ENCODE assay signal across 28 mouse cellular contexts in the genomic region with DNA sequence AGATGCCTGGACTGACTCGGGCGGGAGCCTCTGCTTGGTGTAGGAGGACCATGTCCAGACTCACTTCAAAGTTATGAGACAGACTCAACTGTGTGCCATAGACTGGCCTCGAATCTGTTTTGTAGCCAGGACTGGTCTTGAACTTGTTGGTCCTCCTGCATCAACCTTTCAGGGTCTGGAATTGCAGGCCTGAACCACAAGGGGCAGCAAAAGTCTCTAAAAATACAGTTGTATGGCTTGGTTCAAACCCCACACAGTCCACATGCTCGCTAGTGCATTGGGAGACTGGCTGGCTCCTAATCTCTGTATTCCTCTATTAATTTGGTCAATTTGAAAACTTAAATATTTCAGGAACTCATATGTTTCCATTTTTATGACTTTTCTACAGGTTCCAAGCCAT.
DNase-seq lines count a peak whose midpoint lies in the region; ATAC-seq and TF ChIP-seq lines count a peak whose summit lies in the region.
"Had no signal": no experiment of that assay in that cellular context is flagged by ENCODE, and none has a peak within 500 bp of the region (broad histone marks: within the 10 kb centered on the region; RNA-seq: fewer than 3 reads in every experiment).

No protein-coding gene starts in this region.

- DNase-seq in layer of hippocampus, adult 2 months (ENCODE audit: low spot score in 2 of 2): no peak
- DNase-seq in layer of hippocampus, adult 18-20 months (ENCODE audit: low spot score in 2 of 2): no peak
- DNase-seq in CH12.LX (ENCODE audit: extremely low read depth): peak; percentile 19
- DNase-seq in ES-CJ7 (ENCODE audit: low read depth, low spot score): peak; percentile 25
- DNase-seq in Patski (ENCODE audit: low read depth, low spot score): no peak
- DNase-seq in heart, postnatal 4 days: no peak
- no peak for DNase-seq in gastrocnemius, postnatal 14 days
- DNase-seq: adrenal gland, adult 2 months; adrenal gland, postnatal 14 days; B cell, adult 2 months; cerebellum, adult 11 months; cerebellum, adult 2 months; cerebellum, adult 9-11 months; cerebellum, postnatal 25 days; heart, adult 18-20 months; heart, postnatal 10 days; heart, postnatal 36 days; kidney, adult 11 months had no signal

- dilution Hi-C loops in CH12.LX (cut with MboI; ENCODE audit: extremely low pct_ligation_motif_present, extremely low pct_unique_long_range_greater_than_20kb, low sequenced_read_pairs): no loop called here

- H3K4me3 ChIP-seq in layer of hippocampus, adult 2 months: no peak overlapping the region
- H3K4me3 ChIP-seq in CH12.LX (replicated peaks in 1 of 3; ENCODE audit: low read depth in 2 of 3, low read length in 2 of 3, poor library complexity in 1 of 3): no peak overlapping the region
- no peak overlapping the region for H3K4me3 ChIP-seq in hindbrain, embryonic 16.5 days (ENCODE audit: low read length)
- H3K4me3 ChIP-seq: embryonic facial prominence, embryonic 12.5 days; embryonic facial prominence, embryonic 15.5 days; forebrain, embryonic 12.5 days; forebrain, embryonic 15.5 days; heart, embryonic 12.5 days; heart, embryonic 15.5 days; hindbrain, embryonic 12.5 days; hindbrain, embryonic 15.5 days; intestine, embryonic 15.5 days had no signal

- H3K79me2 ChIP-seq in CH12.LX (replicated peaks; ENCODE audit: control insufficient read depth, extremely low read depth, insufficient read depth, poor library complexity, severe bottlenecking): no peaks in the 10 kb centered on the region

- POLR2A ChIA-PET in Patski (lab: Charles Lee): no interaction called here

- H3K27ac ChIP-seq in layer of hippocampus, adult 2 months: no peak overlapping the region
- H3K27ac ChIP-seq in CH12.LX (ENCODE audit: insufficient read depth, low read depth): no peak overlapping the region
- H3K27ac ChIP-seq in hindbrain, embryonic 16.5 days (ENCODE audit: low read depth, low read length): no peak overlapping the region
- H3K27ac ChIP-seq: embryonic facial prominence, embryonic 12.5 days; embryonic facial prominence, embryonic 15.5 days; forebrain, embryonic 12.5 days; forebrain, embryonic 15.5 days; heart, embryonic 15.5 days; hindbrain, embryonic 12.5 days; hindbrain, embryonic 15.5 days; intestine, embryonic 15.5 days had no signal

- H3K4me2 ChIP-seq in CH12.LX (ENCODE audit: insufficient read depth, low read depth, poor library complexity, severe bottlenecking): no peak overlapping the region
- H3K4me2 ChIP-seq in hindbrain, embryonic 16.5 days (ENCODE audit: low read length): no peak overlapping the region
- H3K4me2 ChIP-seq: embryonic facial prominence, embryonic 12.5 days; embryonic facial prominence, embryonic 15.5 days; forebrain, embryonic 12.5 days; forebrain, embryonic 15.5 days; heart, embryonic 12.5 days; heart, embryonic 15.5 days; hindbrain, embryonic 12.5 days; hindbrain, embryonic 15.5 days; intestine, embryonic 15.5 days had no signal

- no peaks in the 10 kb centered on the region for H3K4me1 ChIP-seq in CH12.LX (ENCODE audit: control insufficient read depth in 1 of 2, insufficient read depth in 2 of 2)
- H3K4me1 ChIP-seq in hindbrain, embryonic 16.5 days (ENCODE audit: control insufficient read depth, insufficient read depth, low read depth, low read length): no peaks in the 10 kb centered on the region
- H3K4me1 ChIP-seq: embryonic facial prominence, embryonic 15.5 days; forebrain, embryonic 12.5 days; forebrain, embryonic 15.5 days; heart, embryonic 15.5 days; hindbrain, embryonic 12.5 days; hindbrain, embryonic 15.5 days; intestine, embryonic 15.5 days had no signal

- in situ Hi-C loops in CH12.LX (cut with MboI; ENCODE audit: low pct_ligation_motif_present, low pct_unique_long_range_greater_than_20kb, low sequenced_read_pairs): no loop called here
- in situ Hi-C loops in Patski (cut with MboI; ENCODE audit: low pct_unique_long_range_greater_than_20kb): no loop called here

- peak; percentile 17; the same call in 1 of the 2 replicates for TF ChIP-seq CTCF in layer of hippocampus, adult 2 months (conservative IDR thresholded peaks at IDR 0.05)
- peak in 1 of 2 experiments; percentile 55; a peak in 2 of 4 replicates for TF ChIP-seq CTCF in CH12.LX (conservative IDR thresholded peaks at IDR 0.05 in 1 of 2, IDR thresholded peaks at IDR 0.05 in 1 of 2; ENCODE audit: low read depth in 2 of 2, low read length in 2 of 2)
- peak; percentile 14 for TF ChIP-seq CTCF in Patski (IDR thresholded peaks at IDR 0.05)

- peak; percentile 55 for TF ChIP-seq RAD21 in CH12.LX (IDR thresholded peaks at IDR 0.05; ENCODE audit: low read depth, low read length)

- no peak for ATAC-seq in Patski
- no peak for ATAC-seq in hindbrain, embryonic 16.5 days
- ATAC-seq: forebrain, embryonic 15.5 days; intestine, embryonic 15.5 days had no signal

- intact Hi-C loops in gastrocnemius, postnatal 14 days (cut with DNase I; ENCODE audit: low total_unique reads): no loop called here

- WGBS in hindbrain, embryonic 16.5 days: 95% methylated on average over 4 of the region's 4 CpGs

- H3K27me3 ChIP-seq in CH12.LX (replicated peaks): no peaks in the 10 kb centered on the region
- H3K27me3 ChIP-seq in Patski: peaks cover 17% of the 10 kb centered on the region
- H3K27me3 ChIP-seq in hindbrain, embryonic 16.5 days (replicated peaks; ENCODE audit: control insufficient read depth, insufficient read depth, low read length): no peaks in the 10 kb centered on the region
- H3K27me3 ChIP-seq: embryonic facial prominence, embryonic 12.5 days; embryonic facial prominence, embryonic 15.5 days; forebrain, embryonic 12.5 days; forebrain, embryonic 15.5 days; heart, embryonic 12.5 days; heart, embryonic 15.5 days; hindbrain, embryonic 12.5 days; hindbrain, embryonic 15.5 days; intestine, embryonic 15.5 days had no signal

- no peak overlapping the region for H3K9ac ChIP-seq in CH12.LX (ENCODE audit: insufficient read depth, low read depth)
- no peak overlapping the region for H3K9ac ChIP-seq in hindbrain, embryonic 16.5 days (ENCODE audit: low read depth, low read length)
- H3K9ac ChIP-seq: embryonic facial prominence, embryonic 12.5 days; embryonic facial prominence, embryonic 15.5 days; forebrain, embryonic 12.5 days; forebrain, embryonic 15.5 days; heart, embryonic 12.5 days; heart, embryonic 15.5 days; hindbrain, embryonic 12.5 days; hindbrain, embryonic 15.5 days; intestine, embryonic 15.5 days had no signal

- H3K9me3 ChIP-seq in CH12.LX (replicated peaks; ENCODE audit: low read length): no peaks in the 10 kb centered on the region
- no peaks in the 10 kb centered on the region for H3K9me3 ChIP-seq in hindbrain, embryonic 16.5 days (ENCODE audit: control insufficient read depth, low read length)
- H3K9me3 ChIP-seq: embryonic facial prominence, embryonic 12.5 days; embryonic facial prominence, embryonic 15.5 days; forebrain, embryonic 12.5 days; forebrain, embryonic 15.5 days; heart, embryonic 12.5 days; heart, embryonic 15.5 days; hindbrain, embryonic 12.5 days; hindbrain, embryonic 15.5 days; intestine, embryonic 15.5 days had no signal

- TF ChIP-seq POLR2A in CH12.LX (IDR thresholded peaks at IDR 0.05; ENCODE audit: low read depth, low read length): no peak

- CTCF ChIA-PET in Patski (lab: Charles Lee): no interaction called here

- TF ChIP-seq EP300 in CH12.LX (IDR thresholded peaks at IDR 0.05; ENCODE audit: low read length): no peak

- no peaks in the 10 kb centered on the region for H3K36me3 ChIP-seq in CH12.LX (replicated peaks in 1 of 2; ENCODE audit: control insufficient read depth in 1 of 2, insufficient read depth in 1 of 2, low read length in 1 of 2)
- H3K36me3 ChIP-seq in hindbrain, embryonic 16.5 days (ENCODE audit: control insufficient read depth, insufficient read depth, low read length): no peaks in the 10 kb centered on the region
- H3K36me3 ChIP-seq: embryonic facial prominence, embryonic 12.5 days; embryonic facial prominence, embryonic 15.5 days; forebrain, embryonic 12.5 days; forebrain, embryonic 15.5 days; heart, embryonic 12.5 days; heart, embryonic 15.5 days; hindbrain, embryonic 12.5 days; hindbrain, embryonic 15.5 days; intestine, embryonic 15.5 days had no signal

TF ChIP-seq in CH12.LX, 34 proteins besides CTCF, POLR2A, EP300 and RAD21:
- TF ChIP-seq E2F4 (IDR thresholded peaks at IDR 0.05; ENCODE audit: insufficient replicate concordance, low read depth, low read length) (no peak), USF1 (IDR thresholded peaks at IDR 0.05; ENCODE audit: low read depth, low read length) (no peak), ELF1 (IDR thresholded peaks at IDR 0.05; ENCODE audit: low read depth, low read length) (no peak)

Comparison
In these comparisons a context has a peak if more than half of its experiments do, and no peak if none do; other contexts are left out.
1. DNase-seq: peak in CH12.LX (single experiment) and ES-CJ7 (single experiment); none in layer of hippocampus, adult 2 months (0 of 2), layer of hippocampus, adult 18-20 months (0 of 2), Patski (single experiment), heart, postnatal 4 days (single experiment) and gastrocnemius, postnatal 14 days (single experiment).